Mouse (Mus musculus) intestine, embryonic 15.5 days (tissue): Measurements from ENCODE around the gene Atad3a. TPM values are rescaled to one million over a fixed set of nuclear protein-coding genes. Genes with fewer than 3 reads are reported as not detected.

ENCODE experiments used
- ATAC-seq: fragments of 200-750 bp; cut with Nextera tagmentation; 2 replicates; pipeline ENCODE4 v1.8.0; 2017; ENCODE audit warnings: moderate TSS enrichment, moderate library complexity
- H3K27ac ChIP-seq: fragments of 300-500 bp; sonication (generic); 2 replicates; pipeline ENCODE4 v1.5.1; 2015; ENCODE audit warnings: mild to moderate bottlenecking, inconsistent platforms
- H3K27me3 ChIP-seq: fragments of 300-500 bp; sonication (generic); replicated peaks from 2 replicates; pipeline ENCODE4 v1.6.1; 2015; ENCODE audit warnings: inconsistent platforms
- H3K36me3 ChIP-seq: fragments of 300-500 bp; sonication (generic); 2 replicates; pipeline ENCODE4 v1.6.1; 2015; ENCODE audit warnings: inconsistent platforms
- H3K4me1 ChIP-seq: fragments of 300-500 bp; sonication (generic); replicated peaks from 2 replicates; pipeline ENCODE4 v1.6.1; 2015; ENCODE audit warnings: inconsistent platforms
- H3K4me2 ChIP-seq: fragments of 300-500 bp; sonication (generic); replicated peaks from 2 replicates; pipeline ENCODE4 v1.6.1; 2015; ENCODE audit warnings: mild to moderate bottlenecking, inconsistent platforms
- H3K4me3 ChIP-seq: fragments of 300-500 bp; sonication (generic); replicated peaks from 2 replicates; pipeline ENCODE4 v1.5.1; 2015; ENCODE audit warnings: inconsistent platforms
- H3K9ac ChIP-seq: fragments of 300-500 bp; sonication (generic); 2 replicates; pipeline ENCODE4 v1.6.1; 2015; ENCODE audit warnings: inconsistent platforms
- H3K9me3 ChIP-seq: fragments of 300-500 bp; sonication (generic); 2 replicates; pipeline ENCODE4 v1.6.1; 2016; ENCODE audit warnings: inconsistent platforms
- WGBS: fragments of 180-500 bp; shearing (Covaris S2); methylation state at CpG from one replicate; pipeline ENCODE4 v1.1.7; 2015; 5-methylcytosine and 5-hydroxymethylcytosine counted together
- polyA plus RNA-seq: library from polyadenylated mRNA; unstranded; fragments of >200 nt; fragmentation: Nextera tagmentation; extraction: Ambion mirVana; gene quantifications from 2 replicates; pipeline ENCODE4 v1.2.1, GENCODE M21; 2015

The Atad3a gene
- polyA plus RNA-seq, 1 experiment from 2014 or later = 135 TPM

DNA sequence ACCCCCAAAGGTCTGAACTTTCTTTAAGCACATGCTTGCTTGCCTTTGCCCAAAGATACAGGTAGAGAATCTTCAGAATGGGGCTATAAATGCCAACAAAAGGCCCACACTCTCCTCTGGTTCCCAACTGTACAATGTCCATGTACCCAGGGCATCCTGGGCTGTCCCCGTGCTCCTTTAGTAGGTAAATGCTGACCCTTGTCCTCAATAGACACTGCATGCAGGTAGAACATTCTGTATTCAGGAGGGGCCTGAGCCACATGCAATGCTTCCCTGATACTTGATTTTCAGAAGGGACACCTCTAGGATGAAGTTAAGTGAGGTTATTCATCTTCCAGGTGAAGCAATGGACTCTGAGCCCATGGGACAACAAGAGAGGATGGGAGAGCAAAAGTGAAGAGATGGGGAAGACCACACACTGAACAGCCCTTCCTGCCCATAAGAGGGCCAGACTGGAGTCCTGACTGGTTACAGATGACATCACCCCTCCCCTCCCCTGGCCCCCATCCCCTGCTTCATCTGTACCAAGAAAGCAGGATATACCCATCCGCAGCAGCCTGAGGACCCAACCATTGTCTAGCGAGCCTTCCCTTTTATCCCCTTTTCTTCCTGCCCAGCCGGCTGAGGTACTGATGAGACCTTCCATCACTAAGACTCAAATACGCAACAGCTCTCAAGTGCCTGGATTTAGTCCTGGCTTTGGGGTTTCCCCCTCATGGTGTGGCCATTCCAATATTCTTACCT is 12.6 kb upstream of the Atad3a start:
- Histone ChIP-seq H3K9me3 (no peaks in the 10 kb centered on the region), H3K4me3 (peak overlapping the region; percentile 46), H3K4me1 (peaks cover 52% of the 10 kb centered on the region), H3K27ac (no peak overlapping the region), H3K9ac (peak overlapping the region; percentile 50; the same call in 1 of the 2 replicates), H3K4me2 (peak overlapping the region; percentile 91), H3K27me3 (no peaks in the 10 kb centered on the region), H3K36me3 (no peaks in the 10 kb centered on the region)
- no peak for ATAC-seq
- 36% methylated on average over 5 of the region's 5 CpGs for WGBS

DNA sequence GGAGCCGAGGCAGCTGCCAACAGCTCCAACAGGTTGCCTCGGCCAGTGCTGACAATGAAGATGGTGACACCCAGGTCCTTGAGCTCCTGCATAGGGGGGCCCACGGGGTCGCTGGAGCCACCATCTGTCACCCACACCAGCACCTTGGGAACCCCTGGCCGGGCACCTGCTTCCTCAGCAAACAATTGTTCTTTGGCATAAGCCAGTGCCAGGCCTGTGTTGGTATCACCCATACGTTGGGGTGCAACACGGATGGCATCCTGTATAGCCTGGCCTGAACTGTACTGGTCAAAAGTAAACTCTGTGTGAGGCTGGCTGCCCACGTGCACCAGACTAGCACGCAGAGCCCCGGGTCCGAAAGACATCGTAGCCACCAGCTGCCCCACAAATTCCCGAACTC is 11.9 kb upstream of the Atad3a start:
- no peak overlapping the region for H3K4me3 ChIP-seq
- H3K27me3 ChIP-seq = no peaks in the 10 kb centered on the region
- 88% methylated on average over 13 of the region's 13 CpGs for WGBS
- no peaks in the 10 kb centered on the region for H3K9me3 ChIP-seq
- H3K36me3 ChIP-seq = no peaks in the 10 kb centered on the region
- H3K9ac ChIP-seq = no peak overlapping the region
- peaks cover 51% of the 10 kb centered on the region for H3K4me1 ChIP-seq
- no peak overlapping the region for H3K27ac ChIP-seq
- no peak for ATAC-seq
- no peak overlapping the region for H3K4me2 ChIP-seq

DNA sequence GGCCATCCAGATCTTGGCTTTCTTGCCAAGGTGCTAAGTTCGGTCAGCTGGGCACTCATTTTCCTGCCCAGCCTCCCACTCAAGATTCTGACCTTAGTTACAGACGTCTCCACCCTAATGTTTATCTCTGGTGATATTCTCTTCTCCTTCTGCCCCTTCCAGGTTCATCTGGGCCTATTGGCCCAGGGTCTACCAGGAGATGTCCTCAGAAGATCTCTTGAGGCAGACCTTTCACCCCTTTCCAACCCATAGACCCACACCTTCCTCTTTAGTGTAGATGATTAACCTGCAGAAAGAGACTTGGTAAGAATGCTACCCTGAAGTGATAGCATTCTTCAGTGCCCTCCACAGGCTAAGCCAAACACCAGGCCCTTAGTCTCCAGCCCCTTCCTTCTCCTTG is 10.8 kb upstream of the Atad3a start:
- Histone ChIP-seq H3K4me2 (peak overlapping the region; percentile 28), H3K27me3 (no peaks in the 10 kb centered on the region), H3K4me3 (no peak overlapping the region), H3K36me3 (no peaks in the 10 kb centered on the region), H3K27ac (no peak overlapping the region), H3K9me3 (no peaks in the 10 kb centered on the region), H3K4me1 (peaks cover 42% of the 10 kb centered on the region), H3K9ac (no peak overlapping the region)
- WGBS = 84% methylated on average over 2 of the region's 2 CpGs
- no peak for ATAC-seq

DNA sequence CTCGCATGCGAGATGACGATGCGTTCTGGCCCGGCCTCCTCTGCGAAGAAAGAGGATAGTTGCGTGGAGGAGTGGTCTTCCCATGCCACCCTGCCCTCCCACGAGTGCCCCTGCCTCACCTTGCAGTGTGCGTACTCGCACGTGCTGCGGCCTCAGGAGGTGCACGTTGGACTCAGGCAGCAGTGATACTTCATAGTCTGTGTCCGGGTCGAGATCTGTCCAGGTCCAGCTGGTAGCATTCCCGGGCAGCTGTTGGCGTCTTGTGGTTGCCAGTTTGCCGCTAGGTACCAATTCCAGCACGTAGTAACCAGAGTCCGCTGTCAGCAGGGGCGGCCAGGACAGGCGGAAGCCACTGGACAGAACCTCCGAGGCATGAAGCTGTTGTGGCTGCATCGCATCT is 9.7 kb upstream of the Atad3a start:
- peak; percentile 15; the same call in 1 of the 2 replicates for ATAC-seq
- peak overlapping the region; percentile 53 for H3K4me3 ChIP-seq
- H3K4me2 ChIP-seq = peak overlapping the region; percentile 88
- WGBS = 48% methylated on average over 24 of the region's 24 CpGs
- no peaks in the 10 kb centered on the region for H3K9me3 ChIP-seq
- H3K27ac ChIP-seq = no peak overlapping the region
- H3K27me3 ChIP-seq = no peaks in the 10 kb centered on the region
- no peaks in the 10 kb centered on the region for H3K36me3 ChIP-seq
- peaks cover 38% of the 10 kb centered on the region for H3K4me1 ChIP-seq
- H3K9ac ChIP-seq = peak overlapping the region; percentile 77

DNA sequence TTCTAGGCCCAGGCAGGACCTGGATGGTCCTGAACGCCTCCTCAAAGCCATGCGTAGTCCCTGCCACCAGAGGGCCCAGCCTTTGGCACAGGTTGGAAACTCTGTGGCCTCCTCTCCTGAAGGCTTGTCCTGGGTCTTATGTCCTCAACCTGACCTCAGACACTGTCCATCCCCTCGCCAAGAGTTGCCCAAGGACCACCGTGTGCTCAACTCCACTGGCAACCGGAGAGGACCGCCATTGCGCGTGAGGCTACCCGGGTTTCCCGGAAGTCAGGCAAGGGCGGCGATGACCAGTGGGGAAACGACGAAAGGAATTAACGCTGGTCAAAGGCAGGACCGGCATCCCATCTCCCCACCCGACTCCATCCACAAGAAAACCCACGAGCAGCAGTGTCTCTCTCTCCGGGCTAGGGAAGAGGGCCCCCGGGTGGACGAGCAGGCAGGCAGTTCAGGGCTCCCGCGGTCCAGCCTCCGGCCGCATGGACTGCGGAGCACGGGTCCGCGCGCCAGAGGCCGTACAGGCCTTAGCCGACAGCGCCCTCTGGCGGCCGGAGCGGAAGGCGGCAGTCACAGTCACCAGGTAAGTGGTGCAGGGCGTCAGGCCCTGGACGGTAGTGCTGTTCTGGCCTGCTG is 9.1 kb upstream of the Atad3a start:
- H3K9me3 ChIP-seq = no peaks in the 10 kb centered on the region
- WGBS = under 1% methylated on average over 39 of the region's 39 CpGs
- H3K4me3 ChIP-seq = peak overlapping the region; percentile 53
- H3K4me2 ChIP-seq = peak overlapping the region; percentile 88
- peak overlapping the region; percentile 60 for H3K27ac ChIP-seq
- H3K27me3 ChIP-seq = no peaks in the 10 kb centered on the region
- ATAC-seq = peak; percentile 92
- H3K36me3 ChIP-seq = no peaks in the 10 kb centered on the region
- H3K9ac ChIP-seq = peak overlapping the region; percentile 77
- peaks cover 31% of the 10 kb centered on the region for H3K4me1 ChIP-seq

DNA sequence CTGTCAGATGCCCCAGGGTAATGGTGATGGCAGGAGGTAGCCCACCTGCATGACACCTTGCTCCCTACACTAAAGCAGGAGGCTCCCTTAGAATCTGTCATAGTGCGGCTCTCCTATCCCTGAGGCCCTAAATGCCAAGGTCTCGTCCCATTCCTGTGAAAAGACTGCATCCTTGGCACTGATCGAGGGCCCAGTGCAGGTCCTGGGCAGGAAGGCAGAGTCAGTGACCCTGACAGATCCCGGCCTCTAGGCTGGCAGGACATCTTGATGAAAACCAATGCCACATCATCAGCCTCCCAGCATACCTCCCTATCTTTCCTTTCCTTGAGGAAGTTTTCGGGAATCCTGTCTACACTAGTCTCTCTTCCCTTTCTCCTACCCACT is 8.6 kb upstream of the Atad3a start:
- Histone ChIP-seq H3K27me3 (no peaks in the 10 kb centered on the region), H3K9ac (peak overlapping the region; percentile 77), H3K4me3 (peak overlapping the region; percentile 53), H3K36me3 (no peaks in the 10 kb centered on the region), H3K4me2 (peak overlapping the region; percentile 88), H3K4me1 (peaks cover 29% of the 10 kb centered on the region), H3K9me3 (no peaks in the 10 kb centered on the region), H3K27ac (0 out of 2 replicates have a peak overlapping the region, but pooled peaks have one; percentile 9)
- 69% methylated on average over 5 of the region's 5 CpGs for WGBS
- no peak for ATAC-seq

DNA sequence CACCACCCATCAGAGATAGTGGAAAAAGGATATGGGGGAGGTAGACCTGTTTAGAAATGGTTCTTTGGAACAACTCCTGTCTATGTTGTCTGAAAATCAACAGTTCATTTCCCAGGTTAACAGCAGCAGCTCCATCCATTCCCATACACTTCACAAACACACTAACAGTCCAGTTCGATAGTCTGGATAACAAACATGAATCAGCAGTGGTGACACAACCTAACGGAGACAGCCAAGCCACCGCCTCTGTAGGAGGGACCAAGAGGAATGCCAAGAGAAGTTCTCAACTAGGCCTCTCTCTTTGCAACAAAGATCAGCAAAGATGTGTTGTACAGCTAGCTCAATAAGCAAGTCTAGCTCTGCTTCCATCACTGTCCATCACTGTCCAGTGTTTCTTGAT is 1.5 kb upstream of the Atad3a start:
- H3K9ac ChIP-seq = no peak overlapping the region
- H3K4me2 ChIP-seq = no peak overlapping the region
- peaks cover 24% of the 10 kb centered on the region for H3K4me1 ChIP-seq
- peaks cover 2% of the 10 kb centered on the region; the same call in 1 of the 2 replicates for H3K36me3 ChIP-seq
- H3K9me3 ChIP-seq = no peaks in the 10 kb centered on the region
- H3K27me3 ChIP-seq = no peaks in the 10 kb centered on the region
- no peak overlapping the region for H3K27ac ChIP-seq
- WGBS = 93% methylated on average over 3 of the region's 3 CpGs
- ATAC-seq = no peak
- no peak overlapping the region for H3K4me3 ChIP-seq

DNA sequence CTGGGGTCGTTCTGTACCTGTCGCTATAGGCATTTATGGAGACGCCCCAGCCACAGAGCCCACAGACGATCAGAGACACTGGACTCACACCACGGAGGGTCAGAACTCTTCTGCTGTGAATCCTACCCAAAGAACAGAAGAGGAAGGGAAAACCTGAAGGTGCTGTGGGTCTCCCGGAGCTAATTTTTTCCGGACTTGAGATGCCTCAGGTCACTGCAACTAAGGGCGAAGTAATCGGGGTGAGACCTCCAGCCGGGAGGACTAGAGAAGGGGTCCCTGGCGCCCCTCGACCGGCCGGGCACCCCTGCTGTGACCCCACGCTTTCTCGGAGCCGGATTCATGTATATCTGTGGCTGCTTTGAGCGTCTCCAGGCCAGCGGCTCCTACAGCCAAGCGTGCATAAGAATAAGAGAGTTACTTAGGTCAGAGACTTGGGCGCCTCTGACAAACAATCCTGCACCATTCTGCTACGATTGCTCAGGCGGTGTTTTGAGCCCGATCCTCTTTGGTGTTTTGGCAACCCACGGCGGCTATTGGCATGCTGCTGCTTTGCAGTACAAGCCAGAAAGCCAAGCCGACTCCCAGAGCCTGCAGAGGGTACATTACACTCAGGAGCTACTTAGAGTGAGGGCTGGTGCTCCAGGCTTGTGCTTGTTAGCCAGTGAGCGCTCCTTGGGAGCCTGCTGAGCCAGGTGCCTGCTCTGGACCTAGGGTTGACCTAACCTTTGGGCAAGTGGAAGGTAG is 635 bp upstream of the Atad3a start:
- peak overlapping the region; percentile 85 for H3K4me3 ChIP-seq
- ATAC-seq = peak; percentile 29
- H3K9ac ChIP-seq = peak overlapping the region; percentile 65
- H3K4me1 ChIP-seq = peaks cover 24% of the 10 kb centered on the region
- WGBS = 3% methylated on average over 28 of the region's 28 CpGs
- no peaks in the 10 kb centered on the region for H3K27me3 ChIP-seq
- H3K9me3 ChIP-seq = no peaks in the 10 kb centered on the region
- H3K27ac ChIP-seq = peak overlapping the region; percentile 20; the same call in 1 of the 2 replicates
- peak overlapping the region; percentile 89 for H3K4me2 ChIP-seq
- peaks cover 6% of the 10 kb centered on the region for H3K36me3 ChIP-seq

DNA sequence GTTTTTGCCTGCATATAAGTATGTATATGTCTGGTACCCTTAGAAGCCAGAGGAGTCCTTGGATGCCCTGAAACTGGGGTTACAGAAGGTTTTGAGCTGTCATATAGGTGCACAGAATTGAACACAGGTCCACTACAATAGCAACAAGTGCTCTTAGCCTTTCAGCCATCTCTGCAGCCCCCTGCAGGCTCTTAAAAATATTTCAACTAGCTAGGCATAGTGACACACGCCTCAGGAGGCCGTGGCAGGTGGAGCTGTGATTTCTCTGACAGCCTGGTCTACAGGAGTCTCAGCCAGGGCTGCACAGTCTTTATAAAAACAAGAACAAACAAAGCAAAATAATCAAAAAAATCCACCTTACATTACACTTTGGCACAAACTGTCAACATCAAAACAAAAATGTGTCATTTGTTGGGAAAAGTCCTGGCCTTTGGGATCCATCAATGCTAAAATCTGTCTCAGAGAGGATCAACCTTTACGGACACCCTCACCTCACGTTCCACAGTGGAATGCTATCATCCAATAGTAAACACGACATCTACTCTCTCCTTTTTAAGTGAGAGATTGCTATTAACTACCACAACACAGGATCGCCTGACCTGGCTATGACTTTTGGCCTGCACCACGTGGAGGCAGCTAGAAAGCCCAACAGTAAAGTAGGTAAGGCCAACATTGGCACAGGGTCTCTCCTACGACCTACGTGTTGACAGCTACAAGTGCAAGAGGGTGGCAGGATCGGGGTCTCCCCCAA is 856 bp downstream of the Atad3a start:
- 2% methylated on average over 10 of the region's 10 CpGs for WGBS
- Histone ChIP-seq H3K27me3 (no peaks in the 10 kb centered on the region), H3K27ac (peak overlapping the region; percentile 80; the same call in 1 of the 2 replicates), H3K4me2 (peak overlapping the region; percentile 89), H3K9me3 (no peaks in the 10 kb centered on the region), H3K9ac (peak overlapping the region; percentile 87), H3K4me3 (peak overlapping the region; percentile 85), H3K36me3 (peaks cover 21% of the 10 kb centered on the region), H3K4me1 (peaks cover 24% of the 10 kb centered on the region)
- ATAC-seq = peak; percentile 35

DNA sequence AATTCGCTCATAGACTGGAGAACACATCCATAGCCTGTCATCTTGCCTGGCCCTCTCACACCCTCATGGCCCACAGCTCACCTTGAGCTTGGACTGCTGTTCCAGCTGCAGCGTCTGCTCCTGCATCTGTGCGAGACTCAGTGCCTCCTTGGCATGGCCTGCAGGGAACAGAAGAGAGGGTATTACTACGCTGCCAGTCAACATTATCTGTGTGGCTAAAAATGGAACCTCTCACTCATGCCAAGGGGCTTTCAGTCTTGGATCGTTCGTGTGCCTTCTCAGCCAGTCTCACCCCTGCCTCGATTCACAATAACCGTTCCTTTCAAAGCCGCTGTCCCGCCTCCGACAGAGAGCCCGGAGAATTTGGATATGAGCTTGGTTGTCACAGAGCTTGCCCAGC is 3.9 kb downstream of the Atad3a start:
- Histone ChIP-seq H3K4me3 (no peak overlapping the region), H3K9ac (no peak overlapping the region), H3K36me3 (peaks cover 40% of the 10 kb centered on the region), H3K4me2 (no peak overlapping the region), H3K27ac (no peak overlapping the region), H3K9me3 (no peaks in the 10 kb centered on the region), H3K4me1 (peaks cover 24% of the 10 kb centered on the region), H3K27me3 (no peaks in the 10 kb centered on the region)
- 92% methylated on average over 12 of the region's 12 CpGs for WGBS
- no peak for ATAC-seq

DNA sequence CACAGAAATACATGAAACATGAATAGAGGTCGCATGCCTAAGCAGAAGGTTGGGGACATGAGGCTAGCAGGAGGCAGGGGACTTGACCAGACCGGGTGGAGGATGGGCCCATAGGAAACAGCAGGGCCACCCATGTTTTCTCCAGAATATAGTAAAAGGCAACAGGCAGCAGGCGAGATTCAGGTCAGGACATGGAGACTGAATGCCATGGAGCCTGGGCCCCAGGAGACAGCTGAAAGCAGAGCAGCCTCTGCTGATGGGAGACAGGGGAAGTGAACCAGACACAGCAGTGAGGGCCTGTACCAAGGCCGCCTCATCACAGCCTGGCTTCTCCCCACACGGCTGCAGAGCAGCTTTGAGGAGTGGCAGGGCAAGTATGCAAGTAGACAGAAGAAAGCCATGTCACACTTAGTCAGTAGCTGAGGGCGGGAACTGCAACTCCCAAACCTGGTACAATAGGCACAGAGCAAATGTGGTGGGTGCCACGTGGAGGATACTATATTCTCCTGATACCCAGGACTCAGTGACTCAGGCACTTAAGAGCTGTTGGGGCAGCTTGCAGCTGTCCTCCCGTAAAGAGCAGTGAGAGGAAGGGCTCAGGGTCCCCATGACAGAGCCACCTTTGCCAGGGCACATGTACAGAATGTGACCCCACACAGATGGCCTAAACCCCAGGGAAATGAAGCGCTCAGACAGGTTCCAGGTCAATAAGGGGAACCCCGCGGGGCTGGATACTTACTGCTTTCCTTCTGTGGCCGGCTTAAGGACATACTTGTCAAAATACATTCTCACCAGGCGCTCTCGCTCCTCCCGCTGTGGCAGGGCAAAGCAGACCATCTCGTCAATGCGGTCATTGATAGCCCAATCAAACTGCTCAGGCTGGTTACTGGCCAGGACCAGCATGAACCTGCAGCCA is 14.1 kb downstream of the Atad3a start:
- Histone ChIP-seq H3K27me3 (no peaks in the 10 kb centered on the region), H3K36me3 (peaks cover 50% of the 10 kb centered on the region), H3K4me1 (no peaks in the 10 kb centered on the region), H3K9me3 (no peaks in the 10 kb centered on the region), H3K4me2 (no peak overlapping the region), H3K27ac (no peak overlapping the region), H3K4me3 (no peak overlapping the region), H3K9ac (no peak overlapping the region)
- WGBS = 87% methylated on average over 17 of the region's 17 CpGs
- no peak for ATAC-seq
